In genomic region chr13:51419501-51419900, GRCm38 (mm10) we compare ENCODE assay signal across 15 mouse cellular contexts. TPM values are rescaled to one million over a fixed set of nuclear protein-coding genes. Genes with fewer than 3 reads are reported as not detected.
"Had no signal": no experiment of that assay in that cellular context is flagged by ENCODE, and none has a peak within 500 bp of the region (broad histone marks: within the 10 kb centered on the region; RNA-seq: fewer than 3 reads in every experiment).

No protein-coding gene starts in this region.

- H3K4me3 ChIP-seq: liver, embryonic 13.5 days; stomach, embryonic 15.5 days had no signal

- H3K4me1 ChIP-seq: liver, embryonic 13.5 days had no signal

- H3K27ac ChIP-seq: liver, embryonic 13.5 days; macrophage; stomach, embryonic 15.5 days had no signal

- DNase-seq: kidney, adult 18-20 months; kidney, adult 9 months; kidney, postnatal 14 days; kidney, postnatal 4 days; layer of hippocampus, postnatal 36 days; liver, embryonic 13.5 days; lung, adult 2 months; lung, postnatal 14 days; midbrain, embryonic 14.5 days; retina, postnatal 1 day; right cerebral cortex, postnatal 25 days; spleen, adult 18-20 months; thymus, postnatal 25 days had no signal

- H3K36me3 ChIP-seq: liver, embryonic 13.5 days had no signal

- H3K27me3 ChIP-seq: liver, embryonic 13.5 days; stomach, embryonic 15.5 days had no signal

- H3K9me3 ChIP-seq: liver, embryonic 13.5 days; stomach, embryonic 15.5 days had no signal

- H3K9ac ChIP-seq: liver, embryonic 13.5 days; stomach, embryonic 15.5 days had no signal

- H3K4me2 ChIP-seq: liver, embryonic 13.5 days had no signal

RNA-seq across cellular contexts. Expression of gene S1pr3, which starts 11.1 kb away (rescaled TPM):
- polyA plus RNA-seq: macrophage had no signal
